Mouse (Mus musculus): ENCODE data around the gene Chst15. TPM values are rescaled to one million over a fixed set of nuclear protein-coding genes. Genes with fewer than 3 reads are reported as not detected.

The Chst15 gene
- polyA plus RNA-seq, 1 experiment from 2014 or later = 5.9 TPM

DNA sequence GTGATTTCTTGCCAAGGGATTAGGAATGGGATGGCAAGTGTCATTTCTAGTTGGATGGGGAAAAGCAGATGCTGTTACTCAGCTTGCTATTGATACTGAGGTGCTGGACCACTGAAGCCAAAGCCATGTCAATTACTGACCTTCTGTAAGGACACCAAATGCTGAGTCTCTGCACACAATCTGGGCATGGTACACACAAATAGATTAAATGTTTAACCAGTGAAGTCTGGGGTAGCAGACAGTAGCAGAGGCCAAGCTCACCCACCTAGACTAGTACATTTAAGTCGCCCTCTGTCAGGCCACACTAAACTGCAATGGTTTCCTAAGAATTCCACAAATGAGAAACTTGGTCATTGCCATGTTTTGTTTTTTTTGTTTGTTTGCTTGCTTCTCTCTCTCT lies 11.6 kb upstream of the Chst15 start:
- no peak overlapping the region for H3K4me2 ChIP-seq (ENCODE audit: low read depth, low read length)
- ATAC-seq (ENCODE audit: low read depth) = no peak

GRCm38 (mm10) chr7:132325549-132326331 lies 8.7 kb upstream of the Chst15 start:
- Histone ChIP-seq H3K36me3 (ENCODE audit: control insufficient read depth, insufficient read depth) (no peaks in the 10 kb centered on the region), H3K27ac (ENCODE audit: low read length) (no peak overlapping the region), H3K9ac (ENCODE audit: low read depth, low read length) (no peak overlapping the region), H3K4me1 (ENCODE audit: control insufficient read depth, low read depth, low read length) (no peaks in the 10 kb centered on the region; the same call in 1 of the 2 replicates), H3K9me3 (replicated peaks; ENCODE audit: control insufficient read depth, low read length) (no peaks in the 10 kb centered on the region), H3K4me2 (ENCODE audit: low read depth, low read length) (no peak overlapping the region), H3K27me3 (ENCODE audit: control insufficient read depth, insufficient read depth, low read depth, low read length) (no peaks in the 10 kb centered on the region), H3K4me3 (ENCODE audit: low read depth, low read length) (no peak overlapping the region)
- ATAC-seq (ENCODE audit: low read depth) = no peak
- 18% methylated on average over 5 of the region's 5 CpGs for WGBS (ENCODE audit: insufficient replicate concordance)

More for the DNA sequence above, 11.6 kb upstream of the Chst15 start:
- Histone ChIP-seq H3K27me3 (ENCODE audit: control insufficient read depth, insufficient read depth, low read depth, low read length) (no peaks in the 10 kb centered on the region), H3K9me3 (replicated peaks; ENCODE audit: control insufficient read depth, low read length) (no peaks in the 10 kb centered on the region), H3K27ac (ENCODE audit: low read length) (no peak overlapping the region), H3K4me3 (ENCODE audit: low read depth, low read length) (no peak overlapping the region), H3K9ac (ENCODE audit: low read depth, low read length) (no peak overlapping the region), H3K4me1 (ENCODE audit: control insufficient read depth, low read depth, low read length) (no peaks in the 10 kb centered on the region; the same call in 1 of the 2 replicates), H3K36me3 (ENCODE audit: control insufficient read depth, insufficient read depth) (no peaks in the 10 kb centered on the region)
- WGBS (ENCODE audit: insufficient replicate concordance) = 61% methylated on average over 1 of the region's 1 CpGs

- no peak overlapping the region for H3K4me2 ChIP-seq (ENCODE audit: low read depth, low read length)
- H3K4me3 ChIP-seq (ENCODE audit: low read depth, low read length) = no peak overlapping the region
- 26% methylated on average over 5 of the region's 5 CpGs for WGBS (ENCODE audit: insufficient replicate concordance)
- no peaks in the 10 kb centered on the region for H3K27me3 ChIP-seq (ENCODE audit: control insufficient read depth, insufficient read depth, low read depth, low read length)
- no peaks in the 10 kb centered on the region for H3K9me3 ChIP-seq (replicated peaks; ENCODE audit: control insufficient read depth, low read length)
- H3K4me1 ChIP-seq (ENCODE audit: control insufficient read depth, low read depth, low read length) = no peaks in the 10 kb centered on the region; the same call in 1 of the 2 replicates
- no peaks in the 10 kb centered on the region for H3K36me3 ChIP-seq (ENCODE audit: control insufficient read depth, insufficient read depth)
- peak overlapping the region; percentile 8; the same call in 1 of the 2 replicates for H3K27ac ChIP-seq (ENCODE audit: low read length)
- peak; percentile 32; the same call in 1 of the 2 replicates for ATAC-seq (ENCODE audit: low read depth)
- no peak overlapping the region for H3K9ac ChIP-seq (ENCODE audit: low read depth, low read length)
Observed at GRCm38 (mm10) chr7:132323430-132323829, 6.4 kb upstream of the Chst15 start.

GRCm38 (mm10) chr7:132321392-132321958 lies 4.4 kb upstream of the Chst15 start:
- Histone ChIP-seq H3K4me2 (ENCODE audit: low read depth, low read length) (no peak overlapping the region), H3K27me3 (ENCODE audit: control insufficient read depth, insufficient read depth, low read depth, low read length) (peaks cover 11% of the 10 kb centered on the region), H3K4me3 (ENCODE audit: low read depth, low read length) (no peak overlapping the region), H3K27ac (ENCODE audit: low read length) (no peak overlapping the region), H3K36me3 (ENCODE audit: control insufficient read depth, insufficient read depth) (no peaks in the 10 kb centered on the region), H3K9me3 (replicated peaks; ENCODE audit: control insufficient read depth, low read length) (no peaks in the 10 kb centered on the region), H3K9ac (ENCODE audit: low read depth, low read length) (no peak overlapping the region), H3K4me1 (ENCODE audit: control insufficient read depth, low read depth, low read length) (peaks cover 3% of the 10 kb centered on the region; the same call in 1 of the 2 replicates)
- no peak for ATAC-seq (ENCODE audit: low read depth)
- 52% methylated on average over 2 of the region's 2 CpGs for WGBS (ENCODE audit: insufficient replicate concordance)

DNA sequence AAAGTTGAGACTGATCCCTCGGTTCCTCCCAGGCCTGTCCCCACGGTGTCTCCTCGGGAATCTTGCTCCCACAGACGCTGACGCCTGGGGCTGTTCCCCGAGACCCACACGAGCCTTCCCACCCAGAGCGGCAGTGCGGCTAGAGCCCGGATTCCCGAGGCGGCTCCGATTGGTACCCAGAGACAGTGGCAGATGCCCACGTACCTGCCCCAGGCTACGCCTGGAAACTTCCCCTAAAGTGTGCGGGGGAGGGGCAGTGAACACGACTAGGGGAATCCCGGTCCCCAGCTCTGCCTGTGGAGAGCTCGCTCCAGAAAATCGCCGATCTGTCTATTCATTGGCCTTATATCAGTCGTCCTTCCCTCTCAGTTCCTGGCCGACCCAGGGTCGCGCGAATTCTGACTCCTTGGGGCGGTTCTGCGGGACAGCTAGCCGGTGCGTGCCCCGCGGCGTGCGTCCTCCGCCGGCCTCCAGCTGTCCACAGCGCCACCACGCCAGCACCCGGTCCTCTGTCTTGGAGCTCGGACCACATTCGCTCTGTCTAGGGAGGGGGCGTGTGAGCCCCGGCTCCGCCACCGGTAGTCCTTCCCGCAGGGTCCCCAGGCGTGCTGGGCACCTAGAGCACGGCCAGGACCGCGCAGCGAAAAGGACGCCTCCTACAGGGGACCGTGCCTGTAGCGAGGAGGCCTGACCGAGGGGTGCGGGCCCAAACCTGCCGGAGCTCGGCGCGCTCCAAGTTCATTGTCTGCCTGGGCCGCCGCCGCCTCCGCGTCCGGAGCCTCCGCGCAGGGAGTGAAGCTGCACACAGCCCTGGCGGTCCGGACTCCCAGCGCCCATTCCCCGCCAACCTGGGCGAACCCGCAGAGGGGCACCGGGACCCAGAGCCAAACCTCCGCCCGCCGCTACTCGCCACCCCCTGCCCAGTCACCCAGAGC lies 660 bp downstream of the Chst15 start:
- H3K9me3 ChIP-seq (replicated peaks; ENCODE audit: control insufficient read depth, low read length) = no peaks in the 10 kb centered on the region
- peak overlapping the region; percentile 67 for H3K4me3 ChIP-seq (ENCODE audit: low read depth, low read length)
- H3K27ac ChIP-seq (ENCODE audit: low read length) = peak overlapping the region; percentile 80
- WGBS (ENCODE audit: insufficient replicate concordance) = under 1% methylated on average over 79 of the region's 79 CpGs
- H3K36me3 ChIP-seq (ENCODE audit: control insufficient read depth, insufficient read depth) = no peaks in the 10 kb centered on the region
- peak overlapping the region; percentile 69 for H3K4me2 ChIP-seq (ENCODE audit: low read depth, low read length)
- H3K9ac ChIP-seq (ENCODE audit: low read depth, low read length) = peak overlapping the region; percentile 62
- ATAC-seq (ENCODE audit: low read depth) = peak; percentile 53
- peaks cover 25% of the 10 kb centered on the region for H3K27me3 ChIP-seq (ENCODE audit: control insufficient read depth, insufficient read depth, low read depth, low read length)
- peaks cover 15% of the 10 kb centered on the region for H3K4me1 ChIP-seq (ENCODE audit: control insufficient read depth, low read depth, low read length)

DNA sequence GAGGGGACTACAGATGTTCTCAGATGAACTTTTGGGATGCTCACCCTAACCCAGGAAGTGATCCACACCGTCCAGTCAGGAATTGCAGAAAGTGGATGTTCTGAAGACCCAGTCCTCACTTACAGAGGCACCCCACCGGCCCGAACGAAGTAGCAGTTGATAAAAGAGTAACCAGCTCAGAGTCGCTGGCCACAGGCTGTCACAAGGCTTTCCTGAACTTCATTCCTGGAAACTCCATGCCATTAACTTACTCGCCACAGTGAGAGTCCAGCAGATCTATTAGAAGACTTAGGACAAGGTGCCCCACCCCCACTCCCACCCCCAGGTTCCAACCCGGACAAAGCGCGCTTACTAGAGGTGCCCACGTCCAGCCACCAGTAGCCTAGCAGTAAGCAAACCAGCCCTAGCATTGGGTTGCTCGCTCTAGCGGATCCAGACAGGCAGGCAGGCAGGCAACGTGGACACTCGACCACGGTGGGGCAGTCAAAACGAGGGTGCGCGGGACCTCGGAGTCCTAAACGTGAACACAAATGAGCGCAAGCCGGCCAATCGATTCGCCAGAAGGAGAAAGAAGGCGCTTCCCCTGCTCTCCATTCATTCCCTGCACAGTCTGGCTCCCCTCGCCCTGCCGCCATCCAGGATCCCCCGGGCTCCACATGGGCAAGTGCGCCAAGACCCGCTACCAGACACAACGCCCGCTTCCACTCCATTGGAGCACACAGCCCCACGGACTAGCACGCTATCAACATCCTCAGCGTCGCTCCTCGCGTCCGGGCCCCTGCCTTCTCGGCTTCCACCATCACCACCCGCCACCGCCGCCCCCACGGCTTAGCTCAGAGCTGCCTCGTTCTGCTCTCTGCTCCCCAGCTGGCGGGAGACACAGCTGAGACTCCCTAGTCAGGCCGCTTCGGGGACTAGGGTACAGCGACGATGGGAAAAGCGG lies 1.6 kb downstream of the Chst15 start:
- Histone ChIP-seq H3K4me3 (ENCODE audit: low read depth, low read length) (peak overlapping the region; percentile 67), H3K4me1 (ENCODE audit: control insufficient read depth, low read depth, low read length) (peaks cover 15% of the 10 kb centered on the region), H3K4me2 (ENCODE audit: low read depth, low read length) (peak overlapping the region; percentile 69), H3K36me3 (ENCODE audit: control insufficient read depth, insufficient read depth) (no peaks in the 10 kb centered on the region), H3K9ac (ENCODE audit: low read depth, low read length) (peak overlapping the region; percentile 62), H3K27me3 (ENCODE audit: control insufficient read depth, insufficient read depth, low read depth, low read length) (peaks cover 25% of the 10 kb centered on the region), H3K9me3 (replicated peaks; ENCODE audit: control insufficient read depth, low read length) (no peaks in the 10 kb centered on the region), H3K27ac (ENCODE audit: low read length) (peak overlapping the region; percentile 50)
- ATAC-seq (ENCODE audit: low read depth) = peak; percentile 27; the same call in 1 of the 2 replicates
- WGBS (ENCODE audit: insufficient replicate concordance) = 2% methylated on average over 49 of the region's 51 CpGs

GRCm38 (mm10) chr7:132312396-132312795 lies 4.6 kb downstream of the Chst15 start:
- no peak overlapping the region for H3K9ac ChIP-seq (ENCODE audit: low read depth, low read length)
- WGBS (ENCODE audit: insufficient replicate concordance) = 35% methylated on average over 8 of the region's 8 CpGs
- H3K4me2 ChIP-seq (ENCODE audit: low read depth, low read length) = no peak overlapping the region
- H3K4me1 ChIP-seq (ENCODE audit: control insufficient read depth, low read depth, low read length) = peaks cover 16% of the 10 kb centered on the region
- no peak for ATAC-seq (ENCODE audit: low read depth)
- H3K27ac ChIP-seq (ENCODE audit: low read length) = no peak overlapping the region
- H3K27me3 ChIP-seq (ENCODE audit: control insufficient read depth, insufficient read depth, low read depth, low read length) = peaks cover 23% of the 10 kb centered on the region
- no peak overlapping the region for H3K4me3 ChIP-seq (ENCODE audit: low read depth, low read length)
- H3K9me3 ChIP-seq (replicated peaks; ENCODE audit: control insufficient read depth, low read length) = no peaks in the 10 kb centered on the region
- no peaks in the 10 kb centered on the region for H3K36me3 ChIP-seq (ENCODE audit: control insufficient read depth, insufficient read depth)

Data from liver, embryonic 16.5 days (tissue).